Mouse (Mus musculus) midbrain, embryonic 15.5 days (tissue): Measurements from ENCODE around the gene Hectd3. TPM values are rescaled to one million over a fixed set of nuclear protein-coding genes. Genes with fewer than 3 reads are reported as not detected.

Experiments used
- ATAC-seq: fragments of 200-750 bp; cut with Nextera tagmentation; replicated peaks from 2 replicates; pipeline ENCODE4 v1.8.0; 2017; ENCODE audit warnings: moderate TSS enrichment
- H3K27ac ChIP-seq: fragments of 300-500 bp; sonication (generic); 2 replicates; pipeline ENCODE4 v1.5.1; 2015; ENCODE audit warnings: mild to moderate bottlenecking, inconsistent platforms
- H3K27me3 ChIP-seq: fragments of 300-500 bp; sonication (generic); replicated peaks from 2 replicates; pipeline ENCODE4 v1.6.1; 2015; ENCODE audit warnings: inconsistent platforms
- H3K36me3 ChIP-seq: fragments of 300-500 bp; sonication (generic); replicated peaks from 2 replicates; pipeline ENCODE4 v1.6.1; 2015; ENCODE audit warnings: inconsistent platforms
- H3K4me1 ChIP-seq: fragments of 300-500 bp; sonication (generic); 2 replicates; pipeline ENCODE4 v1.6.1; 2015; ENCODE audit warnings: inconsistent platforms
- H3K4me2 ChIP-seq: fragments of 300-500 bp; sonication (generic); 2 replicates; pipeline ENCODE4 v1.6.1; 2015; ENCODE audit warnings: inconsistent platforms, mild to moderate bottlenecking, moderate library complexity
- H3K4me3 ChIP-seq: fragments of 300-500 bp; sonication (generic); 2 replicates; pipeline ENCODE4 v1.5.1; 2015; ENCODE audit warnings: mild to moderate bottlenecking, inconsistent platforms
- H3K9ac ChIP-seq: fragments of 300-500 bp; sonication (generic); 2 replicates; pipeline ENCODE4 v1.6.1; 2015; ENCODE audit warnings: mild to moderate bottlenecking, inconsistent platforms
- H3K9me3 ChIP-seq: fragments of 300-500 bp; sonication (generic); 2 replicates; pipeline ENCODE4 v1.6.1; 2016; ENCODE audit warnings: inconsistent platforms
- WGBS: fragments of 180-500 bp; shearing (Covaris S2); methylation state at CpG from one replicate; pipeline ENCODE4 v1.1.7; 2015; ENCODE audit warnings: mixed read lengths; 5-methylcytosine and 5-hydroxymethylcytosine counted together
- polyA plus RNA-seq: library from polyadenylated mRNA; unstranded; fragments of >200 nt; fragmentation: Nextera tagmentation; extraction: Ambion mirVana; gene quantifications from 2 replicates; pipeline ENCODE4 v1.2.1, GENCODE M21; 2015

The Hectd3 gene
- polyA plus RNA-seq: 25.8 and 27.0 TPM in 2 replicates

- Histone ChIP-seq H3K36me3 (peaks cover 17% of the 10 kb centered on the region; the same call in 1 of the 2 replicates), H3K27me3 (no peaks in the 10 kb centered on the region), H3K4me2 (peak within 1 kb of the TSS; percentile 92), H3K9me3 (no peaks in the 10 kb centered on the region), H3K27ac (peak within 1 kb of the TSS; percentile 81), H3K9ac (peak within 1 kb of the TSS; percentile 86), H3K4me1 (peaks cover 26% of the 10 kb centered on the region), H3K4me3 (peak within 1 kb of the TSS; percentile 97)
- under 1% methylated on average over 51 of the region's 58 CpGs for WGBS
- ATAC-seq: peak; percentile 72
Measured at GRCm38 (mm10) chr4:116995131-116995797, at the start of gene Hectd3. Hectd3 (plus strand) TSS chr4:116995317.

GRCm38 (mm10) chr4:116951642-116952041 is 43.5 kb upstream of the Hectd3 start:
- 62% methylated on average over 1 of the region's 1 CpGs for WGBS
- H3K27ac ChIP-seq: no peak overlapping the region
- no peaks in the 10 kb centered on the region for H3K36me3 ChIP-seq
- no peaks in the 10 kb centered on the region for H3K27me3 ChIP-seq
- no peak for ATAC-seq
- no peak overlapping the region for H3K9ac ChIP-seq
- H3K4me1 ChIP-seq: no peaks in the 10 kb centered on the region
- H3K9me3 ChIP-seq: no peaks in the 10 kb centered on the region
- H3K4me2 ChIP-seq: no peak overlapping the region
- H3K4me3 ChIP-seq: no peak overlapping the region

GRCm38 (mm10) chr4:116954951-116955350 is 40.2 kb upstream of the Hectd3 start:
- Histone ChIP-seq H3K4me3 (no peak overlapping the region), H3K4me2 (no peak overlapping the region), H3K36me3 (no peaks in the 10 kb centered on the region), H3K27ac (no peak overlapping the region), H3K27me3 (no peaks in the 10 kb centered on the region), H3K9ac (no peak overlapping the region), H3K4me1 (no peaks in the 10 kb centered on the region), H3K9me3 (no peaks in the 10 kb centered on the region)
- 88% methylated on average over 7 of the region's 7 CpGs for WGBS
- no peak for ATAC-seq

GRCm38 (mm10) chr4:116976503-116976902 is 18.6 kb upstream of the Hectd3 start:
- no peak overlapping the region for H3K4me3 ChIP-seq
- no peaks in the 10 kb centered on the region for H3K4me1 ChIP-seq
- H3K9ac ChIP-seq: no peak overlapping the region
- peaks cover 33% of the 10 kb centered on the region for H3K36me3 ChIP-seq
- H3K27me3 ChIP-seq: no peaks in the 10 kb centered on the region
- ATAC-seq: no peak
- 82% methylated on average over 2 of the region's 2 CpGs for WGBS
- no peaks in the 10 kb centered on the region for H3K9me3 ChIP-seq
- H3K27ac ChIP-seq: no peak overlapping the region
- H3K4me2 ChIP-seq: no peak overlapping the region

- H3K4me2 ChIP-seq: no peak overlapping the region
- no peak overlapping the region for H3K9ac ChIP-seq
- H3K27me3 ChIP-seq: no peaks in the 10 kb centered on the region
- H3K27ac ChIP-seq: no peak overlapping the region
- ATAC-seq: no peak
- H3K4me3 ChIP-seq: no peak overlapping the region
- peaks cover 22% of the 10 kb centered on the region; the same call in 1 of the 2 replicates for H3K36me3 ChIP-seq
- H3K9me3 ChIP-seq: no peaks in the 10 kb centered on the region
- 91% methylated on average over 7 of the region's 7 CpGs for WGBS
- no peaks in the 10 kb centered on the region for H3K4me1 ChIP-seq
Measured at GRCm38 (mm10) chr4:116985681-116986080, 9.4 kb upstream of the Hectd3 start.

GRCm38 (mm10) chr4:116986400-116987121 is 8.6 kb upstream of the Hectd3 start:
- Histone ChIP-seq H3K36me3 (peaks cover 14% of the 10 kb centered on the region; the same call in 1 of the 2 replicates), H3K9me3 (no peaks in the 10 kb centered on the region), H3K9ac (no peak overlapping the region), H3K4me2 (no peak overlapping the region), H3K27ac (no peak overlapping the region), H3K4me1 (no peaks in the 10 kb centered on the region), H3K4me3 (no peak overlapping the region), H3K27me3 (no peaks in the 10 kb centered on the region)
- peak; percentile 69 for ATAC-seq
- WGBS: 66% methylated on average over 17 of the region's 17 CpGs

GRCm38 (mm10) chr4:116987122-116987456 is 8.0 kb upstream of the Hectd3 start:
- Histone ChIP-seq H3K4me1 (no peaks in the 10 kb centered on the region), H3K9me3 (no peaks in the 10 kb centered on the region), H3K4me2 (no peak overlapping the region), H3K4me3 (no peak overlapping the region), H3K27me3 (no peaks in the 10 kb centered on the region), H3K9ac (no peak overlapping the region), H3K27ac (no peak overlapping the region), H3K36me3 (peaks cover 12% of the 10 kb centered on the region; the same call in 1 of the 2 replicates)
- WGBS: 73% methylated on average over 5 of the region's 5 CpGs
- no peak for ATAC-seq

- no peaks in the 10 kb centered on the region for H3K9me3 ChIP-seq
- no peak overlapping the region for H3K27ac ChIP-seq
- ATAC-seq: no peak
- H3K4me3 ChIP-seq: no peak overlapping the region
- H3K9ac ChIP-seq: no peak overlapping the region
- no peak overlapping the region for H3K4me2 ChIP-seq
- WGBS: 60% methylated on average over 6 of the region's 6 CpGs
- H3K36me3 ChIP-seq: peaks cover 12% of the 10 kb centered on the region; the same call in 1 of the 2 replicates
- H3K27me3 ChIP-seq: no peaks in the 10 kb centered on the region
- peaks cover 12% of the 10 kb centered on the region for H3K4me1 ChIP-seq
Measured at GRCm38 (mm10) chr4:116989731-116990130, 5.4 kb upstream of the Hectd3 start.

- peaks cover 12% of the 10 kb centered on the region; the same call in 1 of the 2 replicates for H3K36me3 ChIP-seq
- H3K9me3 ChIP-seq: no peaks in the 10 kb centered on the region
- H3K4me3 ChIP-seq: no peak overlapping the region
- H3K27ac ChIP-seq: 0 out of 2 replicates have a peak overlapping the region, but pooled peaks have one; percentile 5
- H3K9ac ChIP-seq: 0 out of 2 replicates have a peak overlapping the region, but pooled peaks have one; percentile 22
- H3K27me3 ChIP-seq: no peaks in the 10 kb centered on the region
- H3K4me1 ChIP-seq: peaks cover 22% of the 10 kb centered on the region
- 15% methylated on average over 7 of the region's 7 CpGs for WGBS
- no peak overlapping the region for H3K4me2 ChIP-seq
- no peak for ATAC-seq
Measured at GRCm38 (mm10) chr4:116991366-116991765, 3.8 kb upstream of the Hectd3 start.

- Histone ChIP-seq H3K4me1 (peaks cover 26% of the 10 kb centered on the region), H3K27ac (peak within 1 kb of the TSS; percentile 81), H3K4me3 (peak within 1 kb of the TSS; percentile 97), H3K27me3 (no peaks in the 10 kb centered on the region), H3K9ac (peak within 1 kb of the TSS; percentile 86), H3K36me3 (peaks cover 8% of the 10 kb centered on the region; the same call in 1 of the 2 replicates), H3K9me3 (no peaks in the 10 kb centered on the region), H3K4me2 (peak within 1 kb of the TSS; percentile 92)
- under 1% methylated on average over 38 of the region's 38 CpGs for WGBS
- ATAC-seq: peak; percentile 91
Measured at GRCm38 (mm10) chr4:116993672-116994621, 1.2 kb upstream of the Hectd3 start, which contains the start of gene Urod. Urod (minus strand) TSS chr4:116994413.

- Histone ChIP-seq H3K4me1 (peaks cover 26% of the 10 kb centered on the region), H3K4me3 (peak overlapping the region; percentile 97), H3K4me2 (peak overlapping the region; percentile 92), H3K9me3 (no peaks in the 10 kb centered on the region), H3K36me3 (peaks cover 22% of the 10 kb centered on the region; the same call in 1 of the 2 replicates), H3K9ac (peak overlapping the region; percentile 86), H3K27me3 (no peaks in the 10 kb centered on the region), H3K27ac (peak overlapping the region; percentile 81; the same call in 1 of the 2 replicates)
- WGBS: under 1% methylated on average over 16 of the region's 16 CpGs
- ATAC-seq: peak; percentile 9
Measured at GRCm38 (mm10) chr4:116995798-116996135, 650 bp downstream of the Hectd3 start.
